Mouse (Mus musculus): Measurements from ENCODE around the gene Traf3. TPM values are rescaled to one million over a fixed set of nuclear protein-coding genes. Genes with fewer than 3 reads are reported as not detected.

Traf3 gene
- 10 to 100 TPM; 61.3 to 74.6 TPM for total RNA-seq (2021)

DNA sequence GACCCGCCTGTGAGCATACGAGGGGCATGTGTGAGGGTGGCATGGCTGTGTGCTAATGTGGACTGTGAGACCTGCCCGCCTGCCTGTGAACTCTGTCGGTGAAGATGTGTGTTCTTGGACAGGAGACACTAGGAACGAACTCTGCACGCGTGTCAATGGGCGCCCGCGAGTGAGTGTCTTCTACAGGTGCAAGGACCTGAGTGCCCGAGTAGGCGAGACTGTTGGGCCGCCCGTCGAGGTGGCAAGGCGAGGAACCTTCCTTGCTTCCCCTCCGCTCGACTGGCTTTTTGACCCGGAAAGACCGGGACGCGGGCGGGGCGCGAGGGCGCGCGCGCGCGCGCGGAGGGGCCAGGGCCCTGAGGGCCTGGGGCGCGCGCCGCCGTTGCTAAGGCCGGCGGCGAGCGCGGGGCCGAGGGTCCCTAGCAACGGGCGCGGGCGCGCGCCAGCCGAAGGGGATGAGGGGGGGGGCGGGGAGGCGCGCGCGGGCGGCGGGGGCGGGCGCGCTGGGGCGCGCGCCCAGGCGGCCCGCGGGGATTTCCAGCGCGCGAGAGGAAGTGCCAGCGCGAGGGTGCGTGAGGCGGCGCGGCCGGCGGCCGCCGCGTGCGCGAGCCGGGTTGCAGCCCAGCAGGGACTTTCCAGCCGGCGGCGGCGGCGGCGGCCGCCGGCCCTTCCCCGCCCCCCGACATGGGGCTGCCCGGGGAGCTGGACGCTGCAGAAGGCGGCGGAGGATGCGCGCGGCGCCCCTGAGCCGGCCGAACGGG lies at the start of gene Traf3:
Gene Traf3 (plus strand): TSS at position 540 of the 761 bp plus-strand sequence.
- peak; percentile 51 to 61 for DNase-seq (ENCODE audit: low spot score in 2 of 2)
- intact Hi-C loops (cut with DNase I): loop anchor here (2.0 kb wide), 2 partner anchors 77 to 85 kb away; no protein-coding TSS in a partner anchor

DNA sequence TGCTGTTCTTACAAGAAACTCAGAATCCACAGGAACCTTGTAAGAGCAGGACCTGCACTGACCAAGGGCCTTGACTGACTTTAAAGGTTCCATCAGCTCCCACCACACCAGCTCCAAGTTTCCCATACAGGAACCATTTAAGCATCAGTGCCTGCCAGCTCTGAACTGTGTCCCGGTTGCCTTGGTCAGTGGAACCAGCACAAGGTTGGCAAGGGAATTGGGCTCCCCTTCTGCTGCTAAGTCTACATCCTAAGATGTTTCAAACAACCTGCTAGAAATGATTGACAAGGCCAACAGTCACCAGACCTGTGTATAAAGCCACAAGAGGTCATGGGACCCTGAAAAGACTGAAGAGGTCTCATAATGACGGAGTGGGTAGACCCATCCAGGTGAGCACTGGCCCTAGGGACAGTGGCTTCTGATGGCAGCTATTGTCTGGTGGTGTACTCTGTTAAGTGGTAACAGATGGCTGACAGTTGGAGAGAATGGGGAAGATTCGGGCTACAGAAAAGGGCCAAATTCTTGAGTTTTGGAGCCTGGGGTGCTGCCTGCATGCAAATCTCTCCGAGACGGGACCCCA lies 46.6 kb upstream of the Traf3 start:
- intact Hi-C loops (cut with DNase I): no loop called here
- DNase-seq (ENCODE audit: low spot score in 2 of 2): no peak

DNA sequence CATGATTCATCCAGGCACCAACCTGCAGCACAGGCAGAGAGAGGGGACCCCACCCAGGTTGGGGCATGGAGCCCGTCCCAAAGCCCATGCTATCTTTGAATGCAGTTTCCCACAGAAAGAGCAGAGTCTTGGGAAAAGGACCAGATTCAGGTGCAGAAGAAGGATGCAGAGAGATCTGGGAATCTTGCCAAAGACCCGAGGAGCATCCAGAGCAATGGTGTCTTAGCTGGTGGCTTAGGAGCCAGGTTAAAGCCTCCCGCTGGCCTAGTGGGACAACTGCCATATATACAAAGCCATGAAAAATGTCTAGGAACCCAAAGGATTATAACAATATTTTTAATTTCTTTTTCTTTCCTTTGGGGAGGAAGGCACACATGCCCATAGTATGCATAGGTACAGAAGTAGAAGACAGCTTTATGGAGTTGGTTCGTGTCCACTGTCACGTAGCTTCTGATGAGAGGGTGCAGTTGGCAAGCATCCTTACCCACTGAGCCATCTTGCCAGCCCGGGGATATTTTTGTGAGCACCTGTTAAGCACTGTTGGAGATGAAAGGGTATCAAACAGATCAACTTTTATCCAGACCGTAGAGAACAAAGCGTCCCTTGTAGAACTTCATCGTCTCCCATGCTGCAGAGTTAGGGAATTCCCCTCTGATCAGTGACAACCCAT lies 45.1 kb upstream of the Traf3 start:
- no peak for DNase-seq (ENCODE audit: low spot score in 2 of 2)
- intact Hi-C loops (cut with DNase I): no loop called here

DNA sequence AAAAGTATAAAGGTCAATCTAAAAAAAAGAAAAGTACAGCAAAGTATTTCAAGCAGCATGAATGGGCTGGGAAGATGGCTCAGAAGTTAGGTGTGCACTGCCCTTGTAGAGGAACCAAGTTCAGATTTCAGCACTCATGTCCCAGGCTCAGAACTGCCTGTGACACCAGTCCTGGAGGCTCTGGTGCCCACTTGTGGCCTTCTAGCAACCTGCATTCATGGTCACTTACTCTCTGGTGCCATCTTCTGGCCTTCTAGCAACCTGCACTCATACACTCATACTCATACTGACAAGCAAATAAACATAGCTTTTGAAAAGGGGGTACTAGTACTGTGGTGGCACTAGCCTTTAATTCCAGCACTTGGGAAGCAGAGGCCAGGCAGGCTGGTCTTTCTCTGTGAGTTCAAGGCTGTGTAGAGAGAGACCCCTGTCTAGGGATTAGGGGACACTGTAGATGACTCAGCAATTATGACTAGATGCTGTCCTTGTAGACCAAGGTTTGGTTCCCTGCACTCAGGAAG lies 43.8 kb upstream of the Traf3 start:
- DNase-seq (ENCODE audit: low spot score in 2 of 2): no peak
- intact Hi-C loops (cut with DNase I): no loop called here

DNA sequence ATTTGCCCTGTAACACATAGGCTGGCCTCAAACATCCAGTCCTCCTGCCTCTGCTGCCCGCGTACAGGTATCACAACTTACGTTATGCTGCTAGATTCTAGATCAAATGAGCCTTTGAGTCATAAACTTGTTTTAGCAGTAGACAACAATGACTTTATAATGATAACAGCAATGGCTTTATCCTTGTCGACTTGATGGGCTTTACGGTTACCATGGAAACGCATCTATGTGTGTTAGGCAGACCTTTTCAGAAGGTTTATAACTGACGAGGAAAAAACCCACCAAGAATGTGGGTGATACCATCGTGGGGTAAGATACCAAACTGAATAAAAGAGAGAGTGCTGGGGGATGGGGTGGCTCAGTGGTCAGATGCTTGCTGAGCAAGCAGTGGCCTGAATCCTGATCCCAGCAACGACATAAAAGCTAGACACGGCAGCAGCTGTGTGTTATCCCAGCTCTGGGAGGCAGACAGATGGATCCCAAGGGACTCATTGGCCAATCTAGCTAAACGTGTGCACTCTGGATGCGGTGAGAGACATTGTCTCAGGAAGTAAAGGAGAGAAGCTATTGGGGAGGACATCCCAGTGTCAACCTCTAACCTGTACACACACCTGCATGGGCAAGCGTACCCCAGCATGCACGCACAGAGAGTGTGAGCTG lies 41.4 kb upstream of the Traf3 start:
- intact Hi-C loops (cut with DNase I): no loop called here
- DNase-seq (ENCODE audit: low spot score in 2 of 2): no peak

DNA sequence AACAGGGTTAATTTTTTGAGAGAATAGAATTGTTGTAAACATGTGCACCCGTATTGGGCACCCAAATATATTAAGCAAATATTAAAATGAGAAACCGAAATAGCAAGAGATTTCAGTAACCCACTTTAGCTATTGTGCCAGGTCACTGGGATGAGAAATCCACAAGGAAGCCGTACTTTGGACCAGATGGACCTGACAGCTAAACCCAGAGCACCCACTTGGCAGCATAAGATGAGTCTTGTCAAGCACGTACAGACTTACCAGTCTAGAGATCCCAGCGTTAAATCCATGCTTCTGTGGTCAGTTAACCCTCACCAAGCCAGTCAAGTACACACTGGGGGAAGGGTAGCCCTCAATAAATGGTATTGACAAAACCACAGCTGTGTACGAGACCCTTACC lies 40.5 kb upstream of the Traf3 start:
- intact Hi-C loops (cut with DNase I): no loop called here
- no peak for DNase-seq (ENCODE audit: low spot score in 2 of 2)

DNA sequence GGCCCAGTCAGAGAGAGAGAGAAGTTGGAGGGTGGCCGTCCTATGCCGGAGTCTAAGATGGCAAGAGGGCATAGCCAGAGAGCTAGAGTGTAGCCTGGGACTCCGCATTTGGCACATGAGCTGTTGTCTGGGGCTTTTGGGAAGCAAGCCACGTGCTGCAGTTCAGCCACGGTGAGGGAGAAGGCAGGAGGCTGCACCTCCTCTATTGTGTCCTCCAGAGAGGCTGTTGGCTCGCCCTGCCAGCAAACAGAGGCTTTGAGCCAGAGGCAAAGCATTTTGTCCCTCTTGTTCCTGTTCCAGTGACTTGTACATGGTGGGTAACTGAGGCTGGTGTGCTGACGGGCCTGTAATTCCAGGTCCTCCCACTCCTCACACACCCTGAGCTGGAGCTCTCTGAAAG lies 32.0 kb upstream of the Traf3 start:
- intact Hi-C loops (cut with DNase I): no loop called here
- no peak for DNase-seq (ENCODE audit: low spot score in 2 of 2)

DNA sequence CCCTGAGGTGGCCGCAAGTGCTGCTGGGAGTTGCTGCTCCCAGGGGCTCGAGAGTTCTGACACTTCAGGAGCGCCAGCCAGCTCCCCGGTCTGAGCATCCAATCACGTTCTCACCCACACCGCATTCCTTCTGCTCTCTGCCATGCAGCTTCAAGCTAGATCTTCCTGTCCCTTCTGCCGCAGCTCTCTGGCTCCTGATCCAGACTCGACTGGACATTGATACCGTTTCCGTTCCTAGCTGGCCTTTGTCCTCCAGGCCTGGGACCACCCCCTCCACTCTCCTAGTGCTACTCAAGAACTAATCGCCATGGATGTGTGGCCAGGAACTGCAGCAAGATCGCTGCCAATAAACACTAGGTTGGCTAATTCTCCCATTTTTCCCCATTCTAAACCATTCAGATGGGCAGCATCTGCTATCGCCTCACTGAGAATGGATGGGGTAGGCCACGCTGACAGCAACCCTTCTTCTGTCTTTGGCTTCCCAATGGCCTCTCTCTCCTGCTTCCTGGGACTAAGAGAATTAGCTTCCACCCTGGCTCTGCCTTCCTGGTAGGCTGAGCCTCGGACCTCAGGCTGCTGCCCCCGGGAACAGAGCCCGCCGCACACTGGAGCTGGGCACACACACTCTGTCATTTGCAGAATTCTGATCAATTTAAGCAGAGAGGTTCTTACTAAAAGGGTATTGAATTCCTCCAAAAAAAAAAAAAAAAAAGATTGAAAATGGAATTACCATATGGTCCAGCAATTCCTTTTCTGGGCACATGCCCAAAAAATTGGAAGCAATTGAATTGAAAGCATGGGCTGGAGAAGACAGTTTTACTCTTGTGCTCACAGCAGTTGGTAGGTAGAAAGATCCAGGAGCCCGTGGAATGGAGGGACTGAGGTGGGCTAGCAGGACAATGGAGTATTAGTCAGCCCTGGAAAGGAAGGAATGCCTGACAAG lies 31.1 kb upstream of the Traf3 start:
- intact Hi-C loops (cut with DNase I): no loop called here

DNA sequence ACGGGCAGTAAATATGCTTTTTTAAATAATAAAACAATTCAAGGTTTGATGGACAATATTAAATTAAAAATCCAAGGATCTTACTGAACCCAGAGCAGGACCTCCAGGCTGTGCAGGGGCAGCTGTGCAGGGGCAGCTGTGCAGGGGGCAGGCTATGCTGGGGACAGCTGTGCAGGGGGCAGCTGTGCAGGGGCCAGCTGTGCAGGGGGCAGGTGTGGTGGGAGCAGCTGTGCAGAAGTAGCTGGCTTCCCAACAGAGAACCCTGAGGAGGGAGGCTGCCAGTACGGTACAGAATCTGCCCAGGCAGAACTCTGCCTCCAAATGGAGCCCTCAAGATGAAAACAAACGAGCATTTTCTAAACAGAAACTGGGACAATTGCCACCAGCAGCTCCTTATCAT lies 30.2 kb upstream of the Traf3 start:
- intact Hi-C loops (cut with DNase I): no loop called here

More for the DNA sequence above, 31.1 kb upstream of the Traf3 start:
- peak; percentile 21 to 39 for DNase-seq (ENCODE audit: low spot score in 2 of 2)

DNA sequence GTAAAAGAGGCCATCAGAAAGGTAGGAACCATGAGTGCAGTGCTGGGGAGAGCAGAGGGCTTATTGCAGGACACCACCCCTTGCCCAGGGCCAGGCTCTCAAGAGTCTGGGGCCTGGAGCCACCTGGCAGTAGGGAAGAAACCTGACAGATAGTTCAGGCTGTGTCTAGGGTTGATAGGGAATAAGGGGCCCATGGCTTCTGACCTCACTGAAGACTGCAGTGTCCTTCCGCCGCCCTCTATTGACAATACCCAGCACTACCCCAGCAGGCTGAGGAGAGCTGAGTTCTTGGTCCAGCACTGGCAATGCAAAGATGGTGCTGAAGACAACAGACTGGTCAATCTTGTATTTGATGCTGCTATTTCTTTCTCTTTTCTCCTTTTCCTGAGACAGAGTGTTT lies 29.1 kb upstream of the Traf3 start:
- no peak for DNase-seq (ENCODE audit: low spot score in 2 of 2)
- intact Hi-C loops (cut with DNase I): no loop called here

More for the DNA sequence above, 30.2 kb upstream of the Traf3 start:
- DNase-seq (ENCODE audit: low spot score in 2 of 2): no peak

DNA sequence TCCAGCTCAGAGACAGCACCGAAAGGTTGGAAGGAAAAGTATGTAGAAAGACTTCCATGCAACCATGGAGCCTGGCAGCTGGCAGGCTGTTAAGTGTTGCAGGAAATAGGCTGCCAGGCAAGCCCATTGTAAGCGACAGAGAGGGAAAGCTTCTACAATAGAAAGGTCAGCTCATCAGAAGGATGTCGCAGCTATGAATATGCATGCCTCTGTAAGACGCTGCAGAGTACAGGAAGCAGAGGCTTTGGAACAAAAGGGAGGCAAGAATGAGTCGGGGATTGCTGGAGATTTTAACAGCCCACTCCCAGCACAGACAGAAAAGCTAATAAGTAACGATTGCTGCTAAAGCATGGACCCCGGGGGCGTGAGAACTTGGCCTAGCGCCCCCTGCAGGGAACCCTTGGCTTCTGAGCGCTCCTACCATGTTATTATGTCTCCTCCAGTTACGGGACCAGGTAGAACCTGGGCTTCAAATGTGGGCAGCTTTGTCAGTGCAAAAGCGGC lies 23.1 kb upstream of the Traf3 start:
- peak in 1 of 2 experiments; percentile 32 for DNase-seq (ENCODE audit: low spot score in 2 of 2)
- intact Hi-C loops (cut with DNase I): no loop called here

DNA sequence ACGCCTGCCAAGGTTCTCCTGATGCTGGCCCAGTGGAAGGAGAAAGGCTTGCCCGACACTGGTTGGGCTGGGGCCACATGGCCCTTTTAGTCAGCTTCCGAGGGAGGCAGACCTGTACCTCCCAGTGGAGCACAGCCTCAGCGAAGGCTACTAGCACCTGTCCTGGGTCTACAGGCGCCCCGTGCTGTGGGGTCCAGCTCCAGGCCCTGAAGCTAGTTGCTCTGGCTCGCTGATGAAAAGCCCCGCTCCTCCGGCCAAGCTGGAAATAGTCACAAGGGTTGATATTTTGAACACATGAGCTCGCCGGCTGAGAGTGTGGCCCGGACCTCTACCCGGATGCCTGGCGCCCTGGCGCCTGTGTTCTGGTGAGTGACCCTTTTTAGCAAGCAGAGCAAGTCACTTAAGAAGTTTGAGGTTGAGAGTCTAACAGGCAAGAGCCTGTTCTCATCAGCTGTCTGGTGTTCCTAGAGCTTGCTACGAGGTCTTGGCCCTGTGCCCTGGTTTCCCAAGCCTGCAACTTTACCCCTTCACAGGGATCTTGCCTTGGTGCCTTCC lies 22.6 kb upstream of the Traf3 start:
- no peak for DNase-seq (ENCODE audit: low spot score in 2 of 2)
- intact Hi-C loops (cut with DNase I): no loop called here

DNA sequence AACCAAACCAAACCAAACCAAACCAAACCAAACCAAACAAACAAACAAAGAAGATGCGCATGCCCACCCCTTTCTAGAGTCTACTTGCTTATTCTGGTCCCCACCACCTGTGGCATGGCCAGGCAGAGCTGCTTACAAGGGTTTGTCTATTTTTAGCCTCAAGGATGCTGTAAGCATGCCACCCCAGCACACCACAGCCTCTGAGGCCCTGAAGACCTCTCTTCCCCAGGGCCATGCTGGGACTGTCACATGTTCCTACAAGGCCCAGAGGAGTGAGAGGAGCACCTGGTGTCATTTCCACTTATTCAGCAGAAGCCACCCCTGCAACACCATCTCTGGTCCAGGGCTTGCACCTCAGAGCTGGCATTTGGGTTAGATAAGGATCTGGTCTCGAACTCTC lies 21.6 kb upstream of the Traf3 start:
- DNase-seq (ENCODE audit: low spot score in 2 of 2): no peak
- intact Hi-C loops (cut with DNase I): no loop called here

DNA sequence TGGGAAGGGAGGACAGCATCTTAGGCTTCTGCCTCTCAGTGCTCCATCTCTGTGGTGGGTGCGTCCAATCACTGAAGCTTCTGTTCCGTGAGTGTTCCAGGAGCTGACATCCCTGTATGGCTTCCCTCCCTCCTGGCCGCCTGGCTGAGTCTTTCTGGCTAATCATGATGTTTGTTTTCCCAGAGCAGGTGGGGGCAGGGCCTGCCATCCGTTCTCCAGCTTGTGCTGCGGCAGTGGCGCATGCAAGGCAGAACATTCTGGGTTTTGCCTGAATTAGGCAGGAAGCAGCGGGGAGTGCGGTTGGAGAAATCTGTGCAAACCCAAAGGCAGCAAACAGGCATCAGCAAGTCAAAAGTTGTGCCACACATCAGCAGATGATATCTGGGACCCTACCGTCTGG lies 20.9 kb upstream of the Traf3 start:
- peak; percentile 71 for DNase-seq (ENCODE audit: low spot score in 2 of 2)
- intact Hi-C loops (cut with DNase I): no loop called here

DNA sequence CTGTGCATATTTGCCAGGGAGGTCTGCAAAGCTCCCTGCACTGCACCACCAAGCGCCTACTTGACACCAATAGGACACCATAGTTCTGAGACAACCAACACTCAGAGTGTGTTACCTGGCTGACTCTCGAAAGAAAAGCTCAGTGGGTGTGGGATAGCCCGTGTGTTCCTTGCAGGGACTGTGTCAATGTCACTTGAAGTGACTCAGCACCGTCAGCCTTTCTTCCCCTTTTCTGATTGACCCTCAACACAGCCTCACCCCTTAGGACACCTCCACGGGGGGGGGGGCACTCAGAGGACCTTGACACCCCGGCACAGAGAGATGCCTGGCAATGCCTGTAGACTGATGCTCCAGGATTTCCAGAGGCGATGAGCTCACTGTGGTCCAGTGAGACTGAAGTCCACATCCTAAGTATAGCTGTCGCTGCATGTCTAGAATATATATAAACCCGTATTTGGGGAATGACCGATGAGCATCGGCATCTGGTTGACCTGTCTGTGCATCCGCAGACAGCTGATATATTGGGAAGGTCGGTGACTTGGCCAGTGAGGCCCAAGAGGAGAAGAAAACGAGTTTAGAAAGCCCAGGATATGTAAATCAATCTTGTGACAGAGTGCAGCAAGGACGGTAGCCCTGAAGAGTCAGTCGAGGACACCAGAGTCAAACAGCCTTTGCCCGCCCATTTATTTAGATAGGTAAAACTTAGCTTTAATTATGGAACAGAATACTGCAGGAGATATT lies 16.5 kb upstream of the Traf3 start:
- intact Hi-C loops (cut with DNase I): no loop called here
- no peak for DNase-seq (ENCODE audit: low spot score in 2 of 2)

DNA sequence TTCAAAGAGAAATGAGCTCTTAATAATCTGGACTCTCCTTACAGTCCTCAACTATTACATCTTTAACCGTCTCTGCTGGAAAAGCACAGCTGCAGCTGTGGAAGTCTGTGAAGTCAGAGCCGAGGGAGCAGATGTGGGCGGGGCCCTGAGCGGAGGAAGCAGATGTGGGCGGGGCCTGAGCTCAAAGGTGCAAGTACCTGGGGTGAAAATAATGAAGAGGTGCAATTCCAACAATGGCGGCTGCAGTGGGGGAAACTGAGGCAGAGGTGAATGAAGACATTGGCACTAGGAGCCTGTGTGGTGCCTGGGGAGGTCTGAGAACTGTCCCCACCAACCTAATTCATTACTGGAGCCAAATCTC lies 16.0 kb upstream of the Traf3 start:
- no peak for DNase-seq (ENCODE audit: low spot score in 2 of 2)
- intact Hi-C loops (cut with DNase I): no loop called here

DNA sequence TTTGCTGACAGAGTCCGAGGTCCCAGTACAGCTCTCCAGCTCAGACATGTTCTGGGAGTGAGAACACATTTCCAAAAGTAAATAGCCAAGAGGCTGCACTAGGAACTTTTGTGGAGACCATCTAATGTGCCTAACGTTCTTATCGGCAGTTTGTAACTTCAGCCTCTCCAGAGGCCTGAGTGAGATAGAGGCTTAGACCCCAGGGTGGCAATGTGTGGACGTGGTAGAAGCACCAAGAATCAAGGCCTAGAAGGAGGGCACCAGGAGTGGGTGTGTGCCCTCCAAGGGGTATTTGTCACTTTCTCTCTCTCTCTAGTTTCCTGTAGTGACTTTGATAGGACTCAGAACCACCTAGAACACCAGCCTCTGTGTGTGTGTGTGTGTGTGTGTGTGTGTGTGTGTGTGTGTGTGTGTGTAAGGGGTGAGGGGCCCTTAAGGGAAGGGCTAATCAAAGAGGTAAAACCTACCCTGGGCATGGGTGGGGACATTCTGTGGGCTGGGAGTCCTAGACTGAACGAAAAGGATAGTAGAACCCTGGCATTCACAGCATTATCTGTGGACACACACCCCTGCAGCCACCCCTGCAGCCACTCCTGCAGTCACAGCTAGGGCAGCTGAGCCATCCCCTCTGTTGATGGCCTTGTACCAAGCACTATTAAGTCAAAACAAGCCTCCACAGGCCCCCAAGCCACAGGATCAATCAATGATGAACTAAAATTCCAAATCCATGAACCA lies 14.6 kb upstream of the Traf3 start:
- intact Hi-C loops (cut with DNase I): no loop called here
- DNase-seq (ENCODE audit: low spot score in 2 of 2): no peak
